15 mouse cellular contexts compared by ENCODE assay signal in the genomic region with DNA sequence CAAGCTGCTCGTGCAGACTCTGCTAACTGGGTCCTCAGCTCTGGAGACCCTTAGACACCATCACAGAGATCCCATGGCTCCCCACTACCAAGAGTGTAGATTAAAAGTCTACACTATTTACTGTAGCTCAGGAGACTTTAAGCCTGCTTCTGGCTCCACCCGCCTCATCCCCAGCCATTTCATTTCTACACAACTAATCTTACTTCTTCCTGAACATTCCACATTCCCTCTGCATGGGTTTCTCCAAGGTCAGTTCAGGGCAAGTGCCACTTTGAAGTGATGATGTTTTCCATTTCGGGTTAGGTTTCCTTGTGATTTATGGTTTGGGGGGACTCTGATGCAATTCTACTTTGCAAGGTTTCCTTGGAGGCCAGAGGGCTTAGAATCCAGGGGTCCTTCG.
"Had no signal": no experiment of that assay in that cellular context is flagged by ENCODE, and none has a peak within 500 bp of the region (broad histone marks: within the 10 kb centered on the region; RNA-seq: fewer than 3 reads in every experiment).

No protein-coding gene starts in this region.

- H3K9me3 ChIP-seq: intestine, embryonic 15.5 days; kidney, embryonic 15.5 days; limb, embryonic 12.5 days; limb, embryonic 15.5 days had no signal

- H3K27ac ChIP-seq: intestine, embryonic 15.5 days; kidney, embryonic 15.5 days; limb, embryonic 12.5 days; limb, embryonic 15.5 days; liver, embryonic 14.5 days; macrophage had no signal

- H3K36me3 ChIP-seq: intestine, embryonic 15.5 days; kidney, embryonic 15.5 days; limb, embryonic 12.5 days; limb, embryonic 15.5 days had no signal

- H3K4me2 ChIP-seq: intestine, embryonic 15.5 days; kidney, embryonic 15.5 days; limb, embryonic 12.5 days; limb, embryonic 15.5 days; liver, embryonic 11.5 days had no signal

- H3K4me1 ChIP-seq: intestine, embryonic 15.5 days; kidney, embryonic 15.5 days; limb, embryonic 12.5 days; limb, embryonic 15.5 days had no signal

- H3K4me3 ChIP-seq: intestine, embryonic 15.5 days; kidney, embryonic 15.5 days; limb, embryonic 12.5 days; limb, embryonic 15.5 days had no signal

- DNase-seq: kidney, adult 11 months; kidney, adult 8-10 months; kidney, postnatal 10 days; kidney, postnatal 36 days; left cerebral cortex, postnatal 4 days; liver, postnatal 0 days; midbrain, embryonic 14.5 days; thymus, postnatal 4 days had no signal

- ATAC-seq: intestine, embryonic 15.5 days; liver, postnatal 0 days had no signal

- H3K9ac ChIP-seq: intestine, embryonic 15.5 days; kidney, embryonic 15.5 days; limb, embryonic 12.5 days; limb, embryonic 15.5 days; liver, embryonic 14.5 days; liver, postnatal 0 days had no signal

- H3K27me3 ChIP-seq: intestine, embryonic 15.5 days; limb, embryonic 15.5 days had no signal
